Mouse (Mus musculus): ENCODE measurements around the gene 2010109A12Rik.

DNA sequence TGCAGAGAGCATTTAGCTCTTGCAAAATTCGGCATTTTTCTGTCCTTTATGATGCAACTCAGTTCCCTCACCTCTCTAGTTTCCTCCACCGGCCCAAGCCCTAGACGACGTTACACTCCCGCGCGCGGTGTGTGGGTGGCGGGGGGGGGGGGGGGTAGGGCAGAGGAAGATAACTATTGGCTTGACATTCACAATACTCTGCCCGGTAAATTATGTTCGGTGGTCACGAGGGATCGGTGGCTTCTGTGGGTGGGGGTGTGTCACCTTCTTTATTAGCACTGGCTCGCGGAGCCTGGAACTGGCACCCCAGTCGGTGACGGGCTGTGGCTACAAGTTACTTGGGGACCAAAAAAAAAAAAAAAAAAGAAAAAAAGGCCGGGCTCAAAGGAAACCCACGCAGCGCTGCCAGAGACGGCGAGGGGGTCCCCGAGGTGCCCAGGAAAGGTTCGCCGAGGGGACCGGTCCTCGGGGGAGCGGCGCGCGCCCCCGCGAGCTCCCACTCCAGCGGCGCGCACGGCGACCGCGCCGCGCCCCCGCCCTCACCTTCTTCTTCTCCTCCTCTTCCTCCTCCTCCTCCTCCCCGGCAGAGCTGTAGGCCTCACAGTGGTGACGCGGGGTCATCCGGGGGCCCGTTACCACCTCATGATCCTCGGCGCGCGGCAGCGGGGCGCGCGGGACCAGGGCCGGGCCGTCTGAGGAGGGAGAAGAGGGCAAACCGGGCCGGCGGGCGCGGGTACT is 778 bp upstream of the 2010109A12Rik start:
- no peak for TF ChIP-seq CTCF (IDR thresholded peaks at IDR 0.05; ENCODE audit: low read depth, low read length)
- no peak for TF ChIP-seq POLR2A (IDR thresholded peaks at IDR 0.05; ENCODE audit: extremely low read depth, insufficient read depth, low read length)

All from liver, adult 2 months (tissue).